Mouse (Mus musculus): Measurements from ENCODE around the gene Gpc5. TPM values are rescaled to one million over a fixed set of nuclear protein-coding genes. Genes with fewer than 3 reads are reported as not detected.

Gpc5 gene
- polyA plus RNA-seq, 1 experiment from 2014 or later = 0.15 TPM

DNA sequence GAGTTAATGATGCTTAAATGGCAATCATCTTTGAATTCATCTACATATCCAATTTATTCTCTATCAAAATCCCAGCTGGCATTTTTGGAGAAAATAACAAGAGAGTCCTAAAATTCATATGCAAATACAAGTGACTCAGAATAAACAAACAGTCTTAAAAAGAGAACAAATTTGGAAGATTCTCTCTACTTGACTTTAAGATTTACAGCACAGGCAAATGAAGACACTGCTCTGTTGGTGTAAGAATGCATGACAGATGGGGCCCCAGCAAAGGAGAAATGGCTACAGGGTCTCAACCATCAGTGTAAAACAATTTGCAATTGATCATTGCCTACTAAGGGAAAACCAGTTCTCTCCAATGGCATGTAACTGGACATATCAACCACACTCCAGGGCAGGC lies 1451.7 kb downstream of the Gpc5 start:
- no peaks in the 10 kb centered on the region for H3K36me3 ChIP-seq (ENCODE audit: control insufficient read depth, insufficient read depth, low read length)
- H3K9ac ChIP-seq (ENCODE audit: low read depth, low read length) = no peak overlapping the region
- no peaks in the 10 kb centered on the region for H3K27me3 ChIP-seq (replicated peaks; ENCODE audit: control insufficient read depth, insufficient read depth, low read length)
- no peak for ATAC-seq
- H3K4me3 ChIP-seq (ENCODE audit: low read length) = no peak overlapping the region
- H3K27ac ChIP-seq (ENCODE audit: low read length) = no peak overlapping the region
- no peaks in the 10 kb centered on the region for H3K9me3 ChIP-seq (ENCODE audit: control insufficient read depth, low read length)
- no peaks in the 10 kb centered on the region for H3K4me1 ChIP-seq (ENCODE audit: control insufficient read depth, insufficient read depth, low read length)
- no peak overlapping the region for H3K4me2 ChIP-seq (ENCODE audit: low read depth, low read length)

DNA sequence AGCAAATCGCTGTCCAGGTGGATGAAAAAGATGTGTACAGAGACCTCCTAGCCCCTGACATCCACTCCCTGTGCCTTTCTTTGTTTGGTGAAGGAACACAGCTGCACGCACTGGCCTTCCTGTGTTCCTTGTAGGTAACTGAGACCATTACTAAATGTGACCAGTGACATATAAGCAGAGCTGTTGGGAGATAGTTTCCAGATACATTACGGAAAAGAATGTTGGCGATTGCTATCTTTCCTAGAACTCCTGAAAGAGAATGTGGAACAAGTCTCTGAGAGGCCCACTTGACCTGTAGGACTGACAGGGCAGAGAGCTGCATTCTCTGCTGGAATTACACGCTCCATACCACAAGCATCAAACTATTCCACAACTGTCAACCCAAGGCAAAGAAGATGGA lies 1459.4 kb downstream of the Gpc5 start:
- H3K4me1 ChIP-seq (ENCODE audit: control insufficient read depth, insufficient read depth, low read length) = no peaks in the 10 kb centered on the region
- H3K9me3 ChIP-seq (ENCODE audit: control insufficient read depth, low read length) = no peaks in the 10 kb centered on the region
- H3K4me2 ChIP-seq (ENCODE audit: low read depth, low read length) = no peak overlapping the region
- no peak for ATAC-seq
- no peaks in the 10 kb centered on the region for H3K36me3 ChIP-seq (ENCODE audit: control insufficient read depth, insufficient read depth, low read length)
- no peaks in the 10 kb centered on the region for H3K27me3 ChIP-seq (replicated peaks; ENCODE audit: control insufficient read depth, insufficient read depth, low read length)
- 52% methylated on average over 5 of the region's 5 CpGs for WGBS
- H3K4me3 ChIP-seq (ENCODE audit: low read length) = no peak overlapping the region
- H3K9ac ChIP-seq (ENCODE audit: low read depth, low read length) = no peak overlapping the region
- no peak overlapping the region for H3K27ac ChIP-seq (ENCODE audit: low read length)

DNA sequence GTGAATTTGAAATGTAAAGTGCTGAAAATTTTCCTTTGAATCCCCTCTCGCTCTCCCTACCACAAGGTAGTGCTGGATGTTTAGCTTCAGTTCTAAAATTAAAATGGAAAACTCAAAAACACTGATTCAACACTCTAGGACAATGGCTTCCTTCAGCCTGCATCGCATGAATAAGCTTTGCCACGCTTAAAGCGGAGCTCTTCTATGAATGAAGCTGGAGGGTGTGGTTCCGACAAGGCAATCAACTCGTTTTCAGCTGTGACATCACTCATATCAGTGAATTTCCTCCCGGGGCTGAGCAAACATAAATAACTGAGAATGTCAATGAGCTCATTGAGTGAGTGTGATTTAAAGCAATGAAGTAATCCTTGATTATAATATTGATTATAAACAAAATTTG lies 1461.3 kb downstream of the Gpc5 start:
- no peak overlapping the region for H3K4me3 ChIP-seq (ENCODE audit: low read length)
- H3K4me2 ChIP-seq (ENCODE audit: low read depth, low read length) = no peak overlapping the region
- no peaks in the 10 kb centered on the region for H3K4me1 ChIP-seq (ENCODE audit: control insufficient read depth, insufficient read depth, low read length)
- no peak overlapping the region for H3K9ac ChIP-seq (ENCODE audit: low read depth, low read length)
- H3K27ac ChIP-seq (ENCODE audit: low read length) = no peak overlapping the region
- H3K36me3 ChIP-seq (ENCODE audit: control insufficient read depth, insufficient read depth, low read length) = no peaks in the 10 kb centered on the region
- no peaks in the 10 kb centered on the region for H3K27me3 ChIP-seq (replicated peaks; ENCODE audit: control insufficient read depth, insufficient read depth, low read length)
- no peaks in the 10 kb centered on the region for H3K9me3 ChIP-seq (ENCODE audit: control insufficient read depth, low read length)
- no peak for ATAC-seq
- 43% methylated on average over 7 of the region's 7 CpGs for WGBS

GRCm38 (mm10) chr14:116558141-116558800 lies 1466.3 kb downstream of the Gpc5 start:
- Histone ChIP-seq H3K36me3 (ENCODE audit: control insufficient read depth, insufficient read depth, low read length) (no peaks in the 10 kb centered on the region), H3K27me3 (replicated peaks; ENCODE audit: control insufficient read depth, insufficient read depth, low read length) (no peaks in the 10 kb centered on the region), H3K4me3 (ENCODE audit: low read length) (no peak overlapping the region), H3K9me3 (ENCODE audit: control insufficient read depth, low read length) (no peaks in the 10 kb centered on the region), H3K27ac (ENCODE audit: low read length) (no peak overlapping the region), H3K4me2 (ENCODE audit: low read depth, low read length) (no peak overlapping the region), H3K4me1 (ENCODE audit: control insufficient read depth, insufficient read depth, low read length) (no peaks in the 10 kb centered on the region), H3K9ac (ENCODE audit: low read depth, low read length) (no peak overlapping the region)
- no peak for ATAC-seq
- 55% methylated on average over 9 of the region's 9 CpGs for WGBS

GRCm38 (mm10) chr14:116559990-116560389 lies 1468.0 kb downstream of the Gpc5 start:
- H3K27ac ChIP-seq (ENCODE audit: low read length) = no peak overlapping the region
- ATAC-seq = peak; percentile 63; the same call in 1 of the 2 replicates
- 35% methylated on average over 1 of the region's 1 CpGs for WGBS
- H3K9ac ChIP-seq (ENCODE audit: low read depth, low read length) = no peak overlapping the region
- H3K4me2 ChIP-seq (ENCODE audit: low read depth, low read length) = no peak overlapping the region
- no peaks in the 10 kb centered on the region for H3K4me1 ChIP-seq (ENCODE audit: control insufficient read depth, insufficient read depth, low read length)
- H3K4me3 ChIP-seq (ENCODE audit: low read length) = no peak overlapping the region
- no peaks in the 10 kb centered on the region for H3K36me3 ChIP-seq (ENCODE audit: control insufficient read depth, insufficient read depth, low read length)
- no peaks in the 10 kb centered on the region for H3K27me3 ChIP-seq (replicated peaks; ENCODE audit: control insufficient read depth, insufficient read depth, low read length)
- no peaks in the 10 kb centered on the region for H3K9me3 ChIP-seq (ENCODE audit: control insufficient read depth, low read length)

MicroRNA genes within 50 kb of the gene (microRNA counts, 519-probe panel; counts per million panel counts)
- 2,855 counts per million, percentile 71 among the panel's probes with 10 or more counts for microRNA mmu-miR-18a
- microRNA mmu-miR-19a = 4,188 counts per million, percentile 97 among the panel's probes with 10 or more counts
- 3,920 counts per million, percentile 95 among the panel's probes with 10 or more counts for microRNA mmu-miR-19b
- 4,337 counts per million, percentile 99 among the panel's probes with 10 or more counts for microRNA mmu-miR-20a+mmu-miR-20b
- 2,183 counts per million, percentile 50 among the panel's probes with 10 or more counts for microRNA mmu-miR-92a

Small RNAs within 50 kb of the gene (microRNA-seq; reads per million reads assigned to microRNA genes)
- gene Mir17 = 25,768 reads per million, percentile 98 among the genes with 10 or more reads in this experiment
- 5,242 reads per million, percentile 89 among the genes with 10 or more reads in this experiment for gene Mir18
- gene Mir19a = 72.6 reads per million, percentile 44 among the genes with 10 or more reads in this experiment
- gene Mir19b-1 = 13.0 reads per million, percentile 24 among the genes with 10 or more reads in this experiment
- 12,109 reads per million, percentile 95 among the genes with 10 or more reads in this experiment for gene Mir20a
- 2,887 reads per million, percentile 83 among the genes with 10 or more reads in this experiment for gene Mir92-1
